ENCODE assay signal across 8 mouse cellular contexts in genomic region chr4:134510845-134511411, GRCm38 (mm10). TPM values are rescaled to one million over a fixed set of nuclear protein-coding genes. Genes with fewer than 3 reads are reported as not detected.
A peak's percentile ranks its signal among the peaks of the same experiment; 100 is the strongest.
DNase-seq lines count a peak whose midpoint lies in the region; ATAC-seq lines count a peak whose summit lies in the region.

Aunip (plus strand) TSS chr4:134510999.

- DNase-seq in adrenal gland, adult 18-20 months (ENCODE audit: low spot score in 2 of 2), result peak; percentile 87 to 91
- DNase-seq in embryo, embryonic 10 days (ENCODE audit: low spot score), result peak; percentile 98
- DNase-seq in gastrocnemius, postnatal 14 days, result peak; percentile 94
- DNase-seq in left cerebral cortex, postnatal 25 days (ENCODE audit: low spot score in 2 of 2), result peak; percentile 80 to 85
- DNase-seq in mesoderm, embryonic 11.5 days (ENCODE audit: low read depth, low spot score), result peak; percentile 93
- peak; percentile 81 for DNase-seq in right cerebral cortex, postnatal 25 days
- DNase-seq in urinary bladder, postnatal 36 days (ENCODE audit: low spot score in 2 of 2), result peak; percentile 76 to 89

- intact Hi-C loops in gastrocnemius, postnatal 14 days (cut with DNase I; ENCODE audit: low total_unique reads), result no loop called here
- intact Hi-C loops in left cerebral cortex, postnatal 25 days (cut with DNase I), result no loop called here

- peak; percentile 84 for ATAC-seq in inflammation-experienced regulatory T-cells, adult 6 months

RNA-seq across cellular contexts. Expression of gene Aunip, which starts in this region (rescaled TPM):
- under 1 TPM; 0.48 to 0.56 TPM for total RNA-seq in adrenal gland, adult 18-20 months (2021)
- total RNA-seq in gastrocnemius, postnatal 14 days (2021), result under 1 TPM; 0.29 to 0.86 TPM
- polyA plus RNA-seq in inflammation-experienced regulatory T-cells, adult 6 months (2017; shearing (Covaris generic)), result 1 to 10 TPM in 1 of 3 experiments, under 1 TPM in 2; 0.44 to 7.2 (median 0.94) TPM
- under 1 TPM; 0.37 to 0.60 TPM for total RNA-seq in left cerebral cortex, postnatal 25 days (2021)

Comparison
In these comparisons a context has a peak if more than half of its experiments do, and no peak if none do; other contexts are left out.
1. Peak in every context shown above with its lines: DNase-seq and ATAC-seq.
2. Peak in DNase-seq in adrenal gland, adult 18-20 months; RNA of the gene not detected or under 1 TPM.
3. Peak in DNase-seq in gastrocnemius, postnatal 14 days; RNA of the gene not detected or under 1 TPM.
4. Peak in DNase-seq in left cerebral cortex, postnatal 25 days; RNA of the gene not detected or under 1 TPM.